Mouse (Mus musculus) left cerebral cortex, adult 2 months (tissue): ENCODE measurements around the gene Ctcf. TPM values are rescaled to one million over a fixed set of nuclear protein-coding genes. Genes with fewer than 3 reads are reported as not detected.

Experiments used
- DNase-seq, 2 experiments: peaks; one replicate each; pipeline ENCODE4 v3.0.0; 2021 to 2022; ENCODE audit warnings: low spot score in 2 of 2, mixed read lengths in 1 of 2; ENCODE audit errors: extremely low spot score in 1 of 2
- H3K27ac ChIP-seq: fragments of 200-600 bp; 2 replicates; pipeline ENCODE4 v1.8.1; 2022
- H3K4me3 ChIP-seq: fragments of 200-600 bp; 2 replicates; pipeline ENCODE4 v1.8.1; 2022
- CTCF ChIP-seq: fragments of 200-600 bp; IDR thresholded peaks from 2 replicates; pipeline ENCODE4 v1.8.1; 2022; ENCODE audit warnings: antibody characterized with exemption, mild to moderate bottlenecking, moderate library complexity
- intact Hi-C: fragments of 180-260 bp; cut with DNase I; formaldehyde crosslinking; loops from one replicate; pipeline ENCODE4 v1.15.1; 2025
- microRNA-seq, 2 experiments: library from miRNA; unstranded; fragments of <30 nt; microRNA quantifications; one replicate each; pipeline ENCODE4 v1.2.0; 2021
- total RNA-seq, 2 experiments: library from RNA; stranded (reverse); gene quantifications; 2 replicates each; pipeline ENCODE4 v1.2.3; 2021

Ctcf gene
- total RNA-seq, 2 experiments from 2014 or later = 67.4 to 70.2 TPM

DNA sequence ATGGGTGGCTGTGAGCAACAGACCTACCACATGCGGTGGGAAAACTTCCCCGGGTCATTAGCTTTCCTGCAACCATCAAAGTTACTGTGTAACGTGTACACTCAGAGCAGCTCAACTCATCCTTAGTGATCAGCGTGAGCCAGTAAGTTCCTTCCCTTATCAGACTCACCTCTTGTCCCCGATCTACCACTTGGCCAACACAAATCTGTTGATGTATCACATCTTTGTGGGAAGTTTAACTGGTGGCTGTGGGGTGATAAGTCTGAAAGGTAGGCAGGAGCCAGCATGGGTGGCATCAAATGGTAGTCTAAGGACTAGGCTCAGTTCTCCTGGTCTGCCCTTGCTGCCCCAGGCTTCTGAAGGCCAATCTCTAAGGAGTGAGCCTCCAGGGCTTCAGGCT lies 95.8 kb downstream of the Ctcf start:
- no peak for DNase-seq
- no peak overlapping the region for H3K4me3 ChIP-seq
- no peak overlapping the region for H3K27ac ChIP-seq
- no peak for TF ChIP-seq CTCF
- intact Hi-C loops = no loop called here

Small RNAs within 50 kb of the gene (microRNA-seq; reads per million reads assigned to microRNA genes)
- 0.49 to 0.72 reads per million in 2 experiments for gene Mir1966

Other genes starting within 250 kb of the Ctcf start
- gene Kctd19, start 223.1 kb upstream of the Ctcf start, total RNA-seq = not detected
- under 1 TPM in 1 of 2 experiments, not detected in 1; 0.27 TPM for gene Lrrc36, start 223.0 kb upstream of the Ctcf start, total RNA-seq
- gene Tppp3, start 165.0 kb upstream of the Ctcf start, total RNA-seq = 10 to 100 TPM; 36.1 to 42.5 TPM
- 10 to 100 TPM; 43.0 to 48.7 TPM for gene Zdhhc1, start 139.7 kb upstream of the Ctcf start, total RNA-seq
- gene Hsd11b2, start 117.8 kb upstream of the Ctcf start, total RNA-seq = not detected
- gene Atp6v0d1, start 70.5 kb upstream of the Ctcf start, total RNA-seq = 100 to 1,000 TPM; 288 to 319 TPM
- gene Ripor1, start 31.3 kb upstream of the Ctcf start, total RNA-seq = 10 to 100 TPM; 81.0 to 91.4 TPM
- not detected for gene Agrp, start 825 bp downstream of the Ctcf start, total RNA-seq
- gene Carmil2, start 49.7 kb downstream of the Ctcf start, total RNA-seq = 10 to 100 TPM; 60.4 to 65.0 TPM
- gene Acd, start 64.5 kb downstream of the Ctcf start, total RNA-seq = 10 to 100 TPM; 51.7 to 56.6 TPM
- 10 to 100 TPM; 43.0 to 47.2 TPM for gene Pard6a, start 64.6 kb downstream of the Ctcf start, total RNA-seq
- gene 4933405L10Rik, start 71.1 kb downstream of the Ctcf start, total RNA-seq = under 1 TPM in 1 of 2 experiments, not detected in 1; 0.29 TPM
- gene Enkd1, start 71.6 kb downstream of the Ctcf start, total RNA-seq = 10 to 100 TPM in 1 of 2 experiments, 1 to 10 TPM in 1; 9.6 to 10.6 TPM
- gene Gfod2, start 122.1 kb downstream of the Ctcf start, total RNA-seq = 10 to 100 TPM; 21.0 to 26.0 TPM
- gene Ranbp10, start 190.8 kb downstream of the Ctcf start, total RNA-seq = 10 to 100 TPM; 23.7 to 25.2 TPM
- gene Tsnaxip1, start 191.2 kb downstream of the Ctcf start, total RNA-seq = under 1 TPM in 1 of 2 experiments, not detected in 1; 0.44 TPM
- gene Cenpt, start 216.7 kb downstream of the Ctcf start, total RNA-seq = 10 to 100 TPM; 16.8 to 17.6 TPM
- gene Thap11, start 218.6 kb downstream of the Ctcf start, total RNA-seq = 10 to 100 TPM; 38.1 to 41.0 TPM
- 10 to 100 TPM; 29.4 to 32.8 TPM for gene Nutf2, start 224.0 kb downstream of the Ctcf start, total RNA-seq
- gene Edc4, start 244.3 kb downstream of the Ctcf start, total RNA-seq = 10 to 100 TPM; 64.4 to 68.5 TPM